Mouse (Mus musculus) layer of hippocampus, adult 8-10 months (tissue): ENCODE data around the gene Olfm1. TPM values are rescaled to one million over a fixed set of nuclear protein-coding genes. Genes with fewer than 3 reads are reported as not detected.

ENCODE experiments used
- DNase-seq, 2 experiments: peaks; one replicate each; pipeline ENCODE4 v3.0.0; 2022; ENCODE audit warnings: low spot score in 2 of 2
- total RNA-seq, 4 experiments: library from RNA; stranded (reverse); gene quantifications; 2 replicates each; pipeline ENCODE4 v1.2.4; 2022

The Olfm1 gene
- 1,000 to 10,000 TPM; 1,310 to 1,340 (median 1,317) TPM for total RNA-seq

DNA sequence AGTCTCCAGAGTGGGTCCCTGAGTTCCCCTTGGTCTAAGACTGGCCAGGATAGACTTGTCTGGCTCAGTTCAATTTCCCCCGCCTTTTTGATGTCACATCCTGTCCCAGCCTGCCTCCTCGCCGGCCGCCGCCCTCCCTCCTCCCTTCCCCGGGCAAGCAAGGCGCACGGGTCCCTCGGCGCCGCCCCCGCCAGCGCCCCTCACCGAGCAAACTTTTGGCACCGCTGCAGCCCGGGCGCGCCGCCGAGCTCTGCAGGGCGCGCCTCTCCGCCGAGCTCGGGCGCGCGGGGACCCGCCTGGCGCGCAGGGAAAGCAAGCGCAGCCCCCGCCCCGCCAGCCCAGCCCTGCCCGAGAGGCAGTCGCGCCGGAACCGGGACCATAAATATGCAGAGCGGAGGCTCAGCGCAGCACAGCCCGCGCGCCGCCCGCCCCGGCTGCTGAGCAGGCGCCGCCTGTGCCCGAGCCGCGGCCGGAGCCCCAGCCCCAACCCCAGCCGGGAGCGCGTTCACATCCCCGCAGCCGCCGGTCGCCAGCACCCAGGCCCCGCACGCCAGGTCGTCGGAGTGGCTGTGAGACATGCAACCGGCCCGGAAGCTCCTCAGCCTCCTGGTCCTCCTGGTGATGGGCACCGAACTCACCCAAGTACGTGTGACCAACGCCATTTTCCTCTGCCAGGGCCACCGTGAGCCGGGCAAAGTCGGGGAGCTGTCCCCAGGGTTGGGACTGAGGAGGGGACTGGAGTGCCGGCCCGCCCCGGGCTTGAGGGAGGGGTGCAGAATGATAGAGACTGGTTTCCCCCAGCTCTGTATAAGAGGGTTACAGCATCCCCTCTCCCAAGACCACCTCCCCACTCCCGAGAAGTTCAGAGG is at the start of gene Olfm1:
TSS of gene Olfm1 (plus strand) at position 172 of the 869 bp plus-strand sequence.
- peak in 1 of 2 experiments; percentile 76 for DNase-seq

DNA sequence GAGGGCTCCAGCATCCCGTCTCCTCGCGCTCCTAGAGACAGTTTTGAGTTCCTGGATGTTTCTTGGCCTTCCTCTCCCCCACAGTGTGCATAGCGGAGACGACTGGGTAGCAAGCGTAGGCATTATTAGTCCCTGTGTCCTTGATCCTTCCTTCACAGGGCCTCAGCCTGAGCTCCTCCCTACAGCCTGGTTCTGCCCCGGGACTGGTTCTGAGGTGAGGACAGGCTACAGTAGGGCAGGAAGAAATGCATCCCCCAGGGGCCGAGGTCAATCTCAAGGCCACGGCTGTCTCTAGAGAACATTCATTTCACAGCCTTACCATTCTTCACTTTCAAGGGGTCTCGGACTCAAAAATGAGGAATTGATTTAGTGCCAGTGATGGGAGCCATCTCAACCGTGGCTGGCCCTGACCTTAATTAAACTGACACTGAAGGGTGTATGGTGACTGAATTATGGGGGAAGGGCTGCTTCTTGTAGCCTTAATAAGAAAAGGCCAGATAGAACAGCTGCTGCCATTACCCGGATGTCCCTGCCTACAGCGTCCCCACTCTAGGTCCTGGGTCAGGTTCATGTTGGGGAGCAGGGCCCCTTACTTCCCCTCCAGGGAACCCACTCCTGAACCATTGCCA is 49.3 kb upstream of the Olfm1 start:
- DNase-seq: no peak

DNA sequence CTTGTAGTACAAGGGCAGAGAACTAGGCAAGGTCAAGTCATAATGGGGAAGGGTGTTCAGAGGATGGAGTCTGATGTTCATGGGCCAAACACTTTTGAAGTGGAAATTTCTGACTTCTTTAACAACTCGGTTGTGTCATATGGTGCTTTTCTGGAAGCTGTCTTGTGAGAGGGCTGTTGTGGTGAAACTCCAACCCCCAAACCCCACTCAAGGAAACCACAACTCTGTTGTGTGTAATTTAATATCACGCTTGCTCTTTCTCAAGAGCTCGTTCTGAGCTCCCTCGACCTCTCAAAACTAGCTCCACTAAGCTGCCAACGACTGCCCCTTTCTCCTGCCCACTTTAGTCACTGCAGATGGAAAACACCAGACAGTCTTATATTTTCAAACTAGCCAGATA is 47.1 kb upstream of the Olfm1 start:
- DNase-seq: no peak

DNA sequence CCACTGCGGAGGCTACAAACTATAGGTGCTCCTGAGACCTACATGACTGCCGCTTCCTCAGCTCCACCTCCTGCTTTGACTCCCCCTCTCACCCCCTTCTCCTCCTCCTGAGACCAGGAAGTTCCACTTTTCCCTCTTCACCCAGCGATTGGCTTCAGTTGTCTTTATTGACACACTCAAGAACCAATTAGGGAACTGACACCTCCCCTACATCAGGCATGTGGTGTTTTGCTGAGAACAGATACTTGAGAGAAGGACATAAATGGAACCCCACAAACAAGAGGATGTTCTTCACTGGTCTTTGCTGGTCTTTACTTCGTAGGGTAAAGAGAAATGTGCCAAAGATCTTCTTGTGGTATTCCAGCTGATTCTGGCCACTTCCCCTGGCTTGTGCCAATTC is 46.6 kb upstream of the Olfm1 start:
- DNase-seq: no peak

DNA sequence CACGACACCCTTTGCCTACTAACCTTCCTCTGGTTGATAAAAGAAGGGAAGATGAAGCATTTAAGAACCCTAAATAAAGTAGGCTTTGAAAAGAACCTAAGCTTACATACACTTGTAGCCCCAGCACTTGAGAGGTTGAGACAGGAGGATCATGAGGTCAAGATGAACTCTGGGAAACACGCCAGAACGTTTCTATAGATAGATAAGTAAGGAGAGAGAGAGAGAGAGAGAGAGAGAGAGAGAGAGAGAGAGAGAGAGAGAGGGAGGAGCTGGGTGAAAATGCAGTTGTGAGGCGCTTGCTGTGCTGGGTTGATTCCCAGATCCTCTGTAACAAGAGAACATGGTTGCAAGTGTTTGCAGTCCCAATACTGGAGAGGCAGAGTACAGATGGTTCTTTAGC is 46.1 kb upstream of the Olfm1 start:
- DNase-seq: no peak

DNA sequence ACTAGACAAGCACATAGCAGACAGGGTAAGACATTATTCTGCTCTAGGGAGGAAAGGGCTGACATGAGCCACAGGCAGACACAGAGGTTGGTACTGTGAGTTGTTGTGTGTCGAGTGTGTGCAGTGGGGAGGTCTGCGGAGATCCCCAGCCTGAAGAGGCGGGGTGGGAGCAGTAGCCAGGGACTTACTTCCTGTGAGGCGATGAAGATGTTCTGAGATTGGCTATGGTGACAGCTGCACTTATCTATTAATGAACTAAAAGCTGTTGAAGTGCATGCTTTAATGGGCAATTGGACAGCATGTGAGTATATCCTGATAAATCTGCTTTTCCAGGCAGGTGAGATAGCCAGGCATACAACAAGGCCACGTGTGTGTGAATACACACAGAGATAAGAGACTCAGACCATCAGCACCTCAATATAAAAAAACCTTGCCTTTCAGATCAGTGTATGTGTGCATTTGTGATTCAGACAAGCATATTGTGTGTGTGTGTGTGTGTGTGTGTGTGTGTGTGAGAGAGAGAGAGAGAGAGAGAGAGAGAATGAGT is 45.5 kb upstream of the Olfm1 start:
- DNase-seq: no peak

DNA sequence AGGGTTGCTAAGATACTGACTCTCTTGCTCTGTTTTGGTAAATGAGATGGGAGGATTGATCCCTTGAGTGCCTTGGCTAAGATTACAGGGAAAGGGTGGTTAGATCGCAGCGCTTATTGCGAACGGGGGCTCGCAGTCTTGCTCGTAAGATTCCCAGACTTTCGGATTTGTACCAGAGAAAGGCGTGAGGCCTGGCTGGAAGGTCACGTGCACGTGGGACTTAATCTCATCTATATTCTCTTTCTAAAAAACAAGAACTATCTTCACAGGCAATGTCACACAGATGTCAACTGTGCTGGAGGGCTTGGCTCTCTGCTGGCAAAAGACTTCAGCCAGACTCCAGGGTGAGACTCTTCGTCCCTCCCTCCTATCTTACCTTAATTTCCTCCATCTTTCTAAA is 43.1 kb upstream of the Olfm1 start:
- no peak for DNase-seq

DNA sequence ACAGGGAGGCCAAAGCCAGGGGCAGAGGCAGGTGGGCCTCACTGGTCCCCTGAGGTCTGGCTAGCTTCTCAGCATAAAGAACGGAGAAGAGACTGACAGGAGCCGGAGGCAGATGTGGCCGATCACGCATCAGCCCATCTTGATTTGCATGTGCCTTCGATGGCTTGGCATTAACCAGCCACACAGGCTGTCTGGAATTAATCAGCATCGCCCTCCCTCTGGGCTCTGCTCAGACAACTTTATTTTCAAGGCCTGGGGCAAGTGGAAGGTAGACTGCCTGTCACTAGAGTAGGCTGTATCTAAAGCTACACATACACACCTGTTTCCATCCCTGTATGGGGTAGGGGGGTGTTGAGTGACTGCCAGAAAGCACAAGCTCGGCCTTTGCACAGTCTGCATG is 32.2 kb upstream of the Olfm1 start:
- DNase-seq: no peak

DNA sequence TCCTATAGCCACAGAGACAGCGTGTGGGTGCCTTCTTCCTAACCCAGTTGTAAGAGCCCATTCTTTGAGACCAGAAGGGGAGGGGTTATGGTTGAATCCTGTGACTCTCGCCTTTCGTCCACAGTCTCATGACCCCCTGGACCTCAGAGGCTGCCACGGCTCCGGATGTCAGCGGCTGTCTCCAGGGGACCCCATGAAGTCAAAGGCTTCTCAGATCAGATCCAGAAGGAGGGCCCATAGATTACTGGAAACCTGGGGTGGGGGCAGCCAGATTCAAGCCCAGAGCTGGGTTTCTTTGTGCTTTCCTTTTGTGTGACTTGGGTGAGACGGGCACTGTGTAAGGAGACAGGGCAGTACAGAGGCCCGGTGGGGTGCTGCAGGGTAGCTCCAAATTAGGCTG is 27.2 kb upstream of the Olfm1 start:
- DNase-seq: no peak

DNA sequence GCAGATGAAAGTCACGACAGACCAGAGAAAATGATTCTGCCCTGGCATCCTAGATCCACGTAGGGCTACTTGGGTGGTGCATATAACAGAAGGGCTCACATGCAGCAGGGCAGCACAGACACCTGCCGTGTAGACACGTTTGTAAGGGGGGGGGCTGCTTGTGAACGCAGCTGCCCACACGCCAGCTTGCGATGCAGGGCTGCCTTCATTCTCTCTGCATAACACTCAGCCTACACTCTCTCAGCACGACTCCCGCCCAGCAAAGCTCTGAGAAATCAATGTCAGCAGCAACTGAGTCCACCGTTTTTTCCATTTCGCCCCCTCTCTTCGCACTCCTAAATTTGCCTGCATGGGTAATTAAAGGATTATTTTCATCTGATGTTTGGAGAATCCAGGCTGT is 23.5 kb upstream of the Olfm1 start:
- peak; percentile 70 to 77 for DNase-seq

DNA sequence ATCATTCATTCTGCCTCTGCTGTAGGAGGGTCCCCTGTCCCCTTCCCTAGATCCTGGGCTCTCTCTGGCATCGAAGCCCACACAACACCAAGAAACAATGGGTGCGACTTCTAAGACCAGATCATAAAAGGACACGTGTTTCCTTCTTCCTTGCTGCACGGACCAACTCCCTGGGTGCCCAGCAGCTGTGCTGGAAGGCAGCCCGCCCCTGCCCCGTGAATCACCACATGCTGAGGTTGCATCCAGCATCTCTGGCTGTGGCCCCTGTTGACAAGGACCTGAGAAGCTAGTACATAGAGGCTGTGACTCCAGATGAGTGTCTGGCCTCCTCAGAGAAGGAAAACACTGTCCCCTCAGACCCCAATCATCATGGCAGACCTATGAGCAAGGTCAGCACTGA is 20.8 kb upstream of the Olfm1 start:
- no peak for DNase-seq

DNA sequence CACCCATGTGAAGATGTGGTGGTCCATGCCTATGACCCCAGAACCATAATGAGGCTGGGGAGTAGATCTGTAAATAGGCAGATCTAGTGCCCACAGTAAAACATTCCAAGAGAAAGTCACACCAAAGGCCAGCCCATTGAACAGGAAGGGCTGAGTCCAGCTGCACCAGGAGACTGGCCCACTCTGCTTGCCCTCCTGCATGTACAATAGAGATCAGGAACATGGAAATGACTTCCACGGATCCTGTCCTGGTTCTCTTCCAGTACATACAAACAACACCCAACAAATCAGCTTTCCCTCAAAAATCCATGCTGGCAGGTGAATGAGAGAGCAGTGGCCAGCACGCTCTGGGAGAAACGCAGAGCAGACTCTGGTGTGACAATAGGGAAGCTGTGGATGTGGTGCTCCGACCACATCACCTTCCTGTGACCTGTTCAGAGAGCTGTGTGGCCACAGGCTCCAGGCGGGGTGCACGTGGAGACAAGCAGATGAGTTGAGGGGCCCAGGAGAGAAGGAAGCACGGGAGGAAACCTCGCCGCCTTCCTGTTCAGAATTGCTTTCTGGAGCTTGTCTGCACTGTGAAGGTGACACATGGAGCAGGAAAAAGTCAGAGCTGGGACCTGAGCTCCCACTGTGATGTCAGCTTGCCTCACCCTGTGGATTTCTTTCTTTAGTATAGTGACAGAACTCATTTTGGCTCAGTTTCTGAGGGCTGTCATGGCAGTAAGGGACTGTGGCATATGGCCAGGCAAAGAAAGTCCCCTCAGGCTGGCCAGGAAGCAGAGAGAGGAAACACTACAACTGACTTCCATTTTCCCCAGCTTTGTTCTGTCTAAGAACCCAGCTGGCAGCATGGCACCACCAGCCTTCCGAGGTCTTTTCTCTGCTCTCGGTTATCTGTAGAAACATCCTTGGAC is 19.3 kb upstream of the Olfm1 start:
- no peak for DNase-seq

DNA sequence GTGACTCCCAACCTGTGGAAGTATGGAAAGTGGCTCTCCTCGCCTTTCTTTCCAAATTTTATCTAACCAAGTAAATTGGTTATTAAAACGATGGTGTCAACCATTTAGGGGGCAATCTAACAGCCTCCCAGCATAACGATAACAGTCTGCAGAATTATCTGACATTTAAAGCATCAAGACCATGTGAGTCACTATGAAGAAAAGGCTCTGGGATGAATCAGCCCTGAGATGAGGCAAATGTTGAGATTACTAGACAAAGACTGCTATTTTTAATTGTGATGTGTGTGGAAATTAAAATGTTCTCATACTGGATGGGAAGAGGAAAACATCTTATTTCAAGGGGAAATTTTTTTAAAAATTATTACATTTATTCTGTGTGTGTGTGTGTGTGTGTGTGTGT is 18.4 kb upstream of the Olfm1 start:
- DNase-seq: no peak

DNA sequence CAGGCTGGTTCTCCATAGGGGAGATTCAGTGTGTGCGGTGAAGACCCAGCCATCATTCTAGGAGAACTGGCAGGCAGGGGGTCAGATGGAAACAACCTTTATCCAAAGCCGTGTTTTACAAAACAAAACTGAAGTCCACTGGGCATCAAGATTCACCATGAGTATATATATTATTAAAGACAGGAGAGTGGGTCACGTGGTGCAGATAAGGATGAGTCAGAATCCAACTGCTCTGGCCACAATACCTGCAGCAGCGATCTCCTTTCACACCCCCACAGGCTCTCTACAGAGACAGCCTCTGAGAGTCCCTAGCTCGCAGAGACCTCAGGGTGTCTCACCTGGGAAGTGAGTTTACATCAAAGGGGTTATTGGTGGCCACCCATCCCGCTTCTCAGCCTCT is 14.2 kb upstream of the Olfm1 start:
- no peak for DNase-seq

DNA sequence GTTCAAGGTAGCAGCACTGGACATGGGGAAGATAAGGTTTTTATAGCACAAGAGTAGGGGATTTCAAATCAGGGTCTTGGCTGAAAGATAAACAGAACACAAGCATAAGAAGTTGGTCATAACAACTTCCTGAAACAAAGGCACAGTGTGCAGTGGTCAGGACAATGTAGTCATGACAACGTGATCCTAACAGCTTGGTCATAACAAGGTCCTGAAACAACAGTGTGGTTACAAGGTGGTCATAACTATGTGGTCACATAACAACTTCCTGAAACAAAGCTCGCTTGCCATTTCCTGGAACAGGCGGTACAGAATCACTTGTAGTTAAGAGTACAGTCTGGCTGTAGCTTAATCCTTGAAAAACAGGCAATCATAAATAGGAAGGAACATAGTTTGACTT is 12.7 kb upstream of the Olfm1 start:
- DNase-seq: no peak

DNA sequence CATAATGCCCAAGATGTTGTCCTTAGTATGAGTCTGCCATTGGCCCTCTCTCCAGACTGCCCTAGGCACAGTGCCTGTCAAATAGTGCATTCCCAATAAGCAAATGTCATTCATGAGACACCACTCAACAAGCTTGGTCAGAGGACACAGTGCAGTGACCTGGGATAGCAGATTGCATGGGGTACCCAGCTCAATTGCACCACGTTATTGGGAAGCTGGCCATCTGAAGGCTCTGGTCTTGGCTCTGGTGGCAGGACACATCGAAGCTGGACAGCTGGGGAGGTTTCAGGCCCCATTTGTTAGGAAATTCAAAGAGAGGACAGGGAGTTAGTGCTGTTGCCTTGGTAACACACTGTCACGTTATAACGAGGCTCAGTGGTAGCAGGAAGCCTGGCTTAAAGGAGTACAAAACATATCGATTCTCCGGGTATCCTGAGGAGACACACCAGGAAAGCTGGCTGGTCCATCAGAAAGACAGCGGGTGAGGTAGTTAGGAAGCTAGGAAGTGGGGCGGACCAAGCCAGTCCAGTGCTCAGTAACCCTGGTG is 4.3 kb upstream of the Olfm1 start:
- DNase-seq: no peak

DNA sequence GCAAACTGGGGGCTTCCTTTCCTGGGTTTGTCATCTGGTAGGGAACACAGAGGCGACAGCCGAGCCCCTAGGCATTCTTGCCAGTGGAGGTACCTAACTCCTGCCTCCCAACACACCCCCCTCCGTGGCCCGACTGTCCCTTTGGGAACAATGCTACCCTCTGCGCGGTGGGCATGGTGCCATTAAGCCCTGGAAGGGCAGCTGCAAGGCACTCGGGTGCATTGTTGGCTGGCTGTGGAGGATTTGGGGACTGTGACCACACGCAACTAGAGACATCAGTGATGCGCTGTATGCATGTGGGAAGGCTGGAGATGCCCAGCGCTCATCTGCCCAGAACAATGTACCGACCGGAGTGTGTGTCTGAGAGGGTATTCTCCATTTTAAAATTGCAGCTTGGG is 897 bp downstream of the Olfm1 start:
- DNase-seq: no peak

DNA sequence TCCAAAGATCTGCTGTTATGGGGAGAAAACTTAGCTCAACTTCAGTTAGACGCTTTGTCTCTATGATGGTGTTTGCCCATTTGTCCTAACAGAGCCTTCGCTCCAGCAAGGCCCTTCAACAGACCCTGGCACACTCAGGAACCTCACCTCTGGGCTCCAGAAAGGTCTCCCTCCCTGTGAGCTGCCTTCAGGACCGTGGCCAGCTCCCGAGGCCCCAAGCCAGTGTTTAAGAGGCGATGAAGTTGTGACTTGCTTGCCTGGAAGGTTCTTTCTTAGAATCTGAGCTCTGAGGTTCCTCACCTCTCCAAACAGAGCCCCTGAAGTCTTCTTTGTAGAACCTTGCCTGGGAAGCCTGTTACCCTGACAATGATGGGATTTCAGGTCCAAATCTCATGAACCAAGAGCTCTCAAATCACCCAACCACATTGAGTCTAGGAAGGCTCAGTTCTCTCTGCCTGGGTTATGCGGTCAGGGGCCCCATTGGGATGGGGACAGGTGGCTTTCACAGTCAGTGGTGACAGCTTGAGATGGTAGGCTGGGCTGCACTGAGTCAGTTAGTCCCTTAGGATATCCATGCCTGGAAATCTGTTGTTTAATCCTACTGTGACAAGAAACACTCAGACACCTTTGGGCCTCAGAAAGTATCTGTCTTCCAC is 2.3 kb downstream of the Olfm1 start:
- no peak for DNase-seq

DNA sequence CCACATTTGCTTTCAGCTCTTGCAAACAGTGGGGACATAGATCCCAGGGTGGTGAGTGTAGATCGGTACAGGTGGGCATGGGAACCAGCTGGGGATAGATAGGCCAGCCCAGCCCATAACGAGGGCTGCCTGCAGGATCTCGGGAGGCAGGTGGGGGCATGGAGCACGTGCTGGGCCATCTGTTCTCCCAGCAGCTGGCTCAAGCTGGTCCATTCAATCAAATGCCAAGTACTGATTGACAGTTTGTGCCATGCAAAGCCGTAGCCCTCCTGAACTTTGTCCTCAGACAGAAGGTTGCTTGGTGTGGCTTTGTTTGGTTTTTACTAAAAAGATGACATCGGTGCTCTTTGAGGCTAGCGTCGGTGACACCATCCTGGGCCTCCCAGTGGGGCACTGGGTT is 2.9 kb downstream of the Olfm1 start:
- no peak for DNase-seq

DNA sequence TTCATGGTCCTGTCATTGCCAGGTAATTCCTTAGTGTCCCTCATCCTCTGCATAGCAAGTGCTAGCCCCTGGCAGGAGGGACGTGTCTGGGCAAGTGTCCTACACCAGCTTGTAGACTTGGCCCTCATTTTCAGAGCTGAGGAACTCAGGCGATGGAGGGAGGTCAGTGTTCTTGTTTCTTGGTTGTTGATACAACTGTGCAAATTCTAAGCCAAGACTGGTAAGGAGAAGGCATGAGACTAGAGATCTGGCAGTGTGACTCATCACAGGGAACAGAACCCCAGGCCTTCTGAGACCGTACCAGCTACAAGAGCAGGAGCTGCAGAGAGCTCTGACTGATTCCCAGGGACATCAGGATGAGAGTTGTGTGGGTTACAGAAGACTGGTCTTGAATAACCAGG is 8.6 kb downstream of the Olfm1 start:
- DNase-seq: no peak

DNA sequence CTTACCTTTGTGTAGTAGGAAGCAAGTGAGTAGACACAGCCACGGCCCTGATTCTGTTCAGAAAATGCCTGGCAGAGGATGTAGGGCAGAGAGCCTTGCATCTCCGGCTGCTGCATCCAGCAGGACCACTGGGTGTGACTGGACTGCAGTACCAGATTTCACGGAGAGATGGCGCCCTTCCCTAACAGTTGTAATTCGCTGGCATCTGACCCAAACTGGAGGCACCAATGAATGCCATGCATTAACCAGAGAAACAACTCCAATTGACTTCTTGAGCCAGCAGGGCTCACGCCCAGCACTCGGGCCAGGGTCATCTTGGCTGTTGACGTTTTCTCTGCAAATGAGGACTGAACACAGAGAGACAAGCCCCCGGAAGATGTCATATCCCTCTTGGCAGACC is 11.4 kb downstream of the Olfm1 start:
- DNase-seq: peak; percentile 86 to 97
